In the genomic region with DNA sequence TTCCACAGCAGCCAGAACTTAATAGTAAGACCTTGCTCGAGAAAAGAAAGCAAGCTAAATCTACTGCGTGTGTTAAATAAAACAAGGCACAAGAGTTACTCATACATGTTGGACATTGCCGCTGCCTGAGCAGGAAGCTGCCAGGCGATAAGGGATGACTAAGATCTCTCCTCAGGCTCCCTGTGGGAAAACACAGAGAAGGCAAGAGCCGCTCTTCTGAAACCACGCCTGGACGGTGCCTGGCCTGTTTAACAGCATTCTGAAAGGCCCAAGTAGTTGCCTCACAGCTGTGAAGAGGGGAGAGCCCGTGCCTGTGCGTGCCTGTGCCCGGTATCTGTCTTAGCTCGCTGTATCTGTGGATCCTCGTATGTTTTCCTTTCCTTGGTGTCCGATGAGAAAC, we compare ENCODE assay signal across 9 mouse cellular contexts. TPM values are rescaled to one million over a fixed set of nuclear protein-coding genes. Genes with fewer than 3 reads are reported as not detected.
DNase-seq lines count a peak whose midpoint lies in the region; ATAC-seq and TF ChIP-seq lines count a peak whose summit lies in the region.
"Had no signal": no experiment of that assay in that cellular context is flagged by ENCODE, and none has a peak within 500 bp of the region (broad histone marks: within the 10 kb centered on the region; RNA-seq: fewer than 3 reads in every experiment).

No protein-coding gene starts in this region.

- no peak overlapping the region for H3K9ac ChIP-seq in kidney, embryonic 15.5 days
- H3K9ac ChIP-seq in heart, embryonic 15.5 days = no peak overlapping the region
- H3K9ac ChIP-seq in midbrain, postnatal 0 days (replicated peaks; ENCODE audit: low read length, poor library complexity, severe bottlenecking) = no peak overlapping the region
- H3K9ac ChIP-seq: midbrain, embryonic 15.5 days had no signal

- H3K4me3 ChIP-seq in kidney, embryonic 15.5 days (replicated peaks) = no peak overlapping the region
- no peak overlapping the region for H3K4me3 ChIP-seq in heart, embryonic 15.5 days
- H3K4me3 ChIP-seq in midbrain, postnatal 0 days (ENCODE audit: low read depth, low read length) = no peak overlapping the region
- H3K4me3 ChIP-seq: midbrain, embryonic 15.5 days had no signal

- DNase-seq in kidney, adult 11 months = peak; percentile 9
- peak; percentile 66 for DNase-seq in adrenal gland, postnatal 10 days
- peak; percentile 59 to 81 for DNase-seq in lung, postnatal 4 days
- DNase-seq in spleen, postnatal 14 days (ENCODE audit: low spot score in 2 of 2) = no peak
- no peak for DNase-seq in midbrain, postnatal 0 days (ENCODE audit: low spot score)
- no peak for DNase-seq in left cerebral cortex, adult 8-10 months (ENCODE audit: low spot score in 2 of 2)

- ATAC-seq in kidney, embryonic 15.5 days (replicated peaks; ENCODE audit: low FRiP score) = no peak
- ATAC-seq in heart, embryonic 15.5 days (replicated peaks; ENCODE audit: insufficient number of reproducible peaks, insufficient read depth, low FRiP score, low read depth) = 0 out of 2 replicates have a peak, but pooled peaks have one; percentile 35
- no peak for ATAC-seq in midbrain, postnatal 0 days (ENCODE audit: low FRiP score)
- ATAC-seq: midbrain, embryonic 15.5 days had no signal

- H3K9me3 ChIP-seq in kidney, embryonic 15.5 days (replicated peaks) = no peaks in the 10 kb centered on the region
- no peaks in the 10 kb centered on the region for H3K9me3 ChIP-seq in heart, embryonic 15.5 days (replicated peaks)
- no peaks in the 10 kb centered on the region for H3K9me3 ChIP-seq in midbrain, postnatal 0 days (ENCODE audit: low read length)
- H3K9me3 ChIP-seq: midbrain, embryonic 15.5 days had no signal

- peaks cover 16% of the 10 kb centered on the region for H3K4me1 ChIP-seq in kidney, embryonic 15.5 days
- H3K4me1 ChIP-seq in heart, embryonic 15.5 days (replicated peaks) = peaks cover 39% of the 10 kb centered on the region
- H3K4me1 ChIP-seq in midbrain, postnatal 0 days (ENCODE audit: insufficient read depth, low read length) = no peaks in the 10 kb centered on the region
- H3K4me1 ChIP-seq: midbrain, embryonic 15.5 days had no signal

- no peak overlapping the region for H3K4me2 ChIP-seq in kidney, embryonic 15.5 days
- H3K4me2 ChIP-seq in heart, embryonic 15.5 days = peak overlapping the region; percentile 28
- no peak overlapping the region for H3K4me2 ChIP-seq in midbrain, postnatal 0 days (ENCODE audit: low read depth, low read length, poor library complexity, severe bottlenecking)
- H3K4me2 ChIP-seq: midbrain, embryonic 15.5 days had no signal

- WGBS in kidney, embryonic 15.5 days = 70% methylated on average over 13 of the region's 13 CpGs
- 30% methylated on average over 13 of the region's 13 CpGs for WGBS in heart, embryonic 15.5 days
- WGBS in midbrain, postnatal 0 days = 82% methylated on average over 13 of the region's 13 CpGs

- no peaks in the 10 kb centered on the region for H3K36me3 ChIP-seq in kidney, embryonic 15.5 days
- no peaks in the 10 kb centered on the region for H3K36me3 ChIP-seq in heart, embryonic 15.5 days
- no peaks in the 10 kb centered on the region for H3K36me3 ChIP-seq in midbrain, postnatal 0 days (ENCODE audit: insufficient read depth, low read length)
- H3K36me3 ChIP-seq: midbrain, embryonic 15.5 days had no signal

- no peaks in the 10 kb centered on the region for H3K27me3 ChIP-seq in kidney, embryonic 15.5 days
- no peaks in the 10 kb centered on the region for H3K27me3 ChIP-seq in heart, embryonic 15.5 days
- H3K27me3 ChIP-seq in midbrain, postnatal 0 days (ENCODE audit: insufficient read depth, low read length) = no peaks in the 10 kb centered on the region
- H3K27me3 ChIP-seq: midbrain, embryonic 15.5 days had no signal

- H3K27ac ChIP-seq in kidney, embryonic 15.5 days = no peak overlapping the region
- peak overlapping the region; percentile 55 for H3K27ac ChIP-seq in heart, embryonic 15.5 days
- H3K27ac ChIP-seq in midbrain, postnatal 0 days (ENCODE audit: low read depth, low read length) = no peak overlapping the region
- H3K27ac ChIP-seq: midbrain, embryonic 15.5 days had no signal

- no peak for TF ChIP-seq CTCF in midbrain, postnatal 0 days (IDR thresholded peaks at IDR 0.05)

RNA-seq across cellular contexts. Expression of gene Atp1b3, which starts 17.2 kb away (rescaled TPM):
- polyA plus RNA-seq in kidney, embryonic 15.5 days (2015; fragmentation: Nextera tagmentation; extraction: Ambion mirVana) = 172 and 186 TPM in 2 replicates
- 100 to 1,000 TPM; 135 to 154 TPM for total RNA-seq in adrenal gland, postnatal 10 days (2021)
- polyA plus RNA-seq in heart, embryonic 15.5 days (2015; fragmentation: Nextera tagmentation; extraction: Ambion mirVana) = 120 and 130 TPM in 2 replicates
- total RNA-seq in midbrain, postnatal 0 days (2014; rRNA removed) = 69.1 and 84.3 TPM in 2 replicates
- 188 and 190 TPM in 2 replicates for polyA plus RNA-seq in midbrain, postnatal 0 days (2015; fragmentation: Nextera tagmentation; extraction: Ambion mirVana)
- 100 to 1,000 TPM; 107 to 114 (median 109) TPM for total RNA-seq in left cerebral cortex, adult 8-10 months (2022)

Comparison
In these comparisons a context has a peak if more than half of its experiments do, and no peak if none do; other contexts are left out.
1. DNase-seq: peak in kidney, adult 11 months (single experiment), adrenal gland, postnatal 10 days (single experiment) and lung, postnatal 4 days (2 of 2); none in spleen, postnatal 14 days (0 of 2), midbrain, postnatal 0 days (single experiment) and left cerebral cortex, adult 8-10 months (0 of 2).